In the genomic region with DNA sequence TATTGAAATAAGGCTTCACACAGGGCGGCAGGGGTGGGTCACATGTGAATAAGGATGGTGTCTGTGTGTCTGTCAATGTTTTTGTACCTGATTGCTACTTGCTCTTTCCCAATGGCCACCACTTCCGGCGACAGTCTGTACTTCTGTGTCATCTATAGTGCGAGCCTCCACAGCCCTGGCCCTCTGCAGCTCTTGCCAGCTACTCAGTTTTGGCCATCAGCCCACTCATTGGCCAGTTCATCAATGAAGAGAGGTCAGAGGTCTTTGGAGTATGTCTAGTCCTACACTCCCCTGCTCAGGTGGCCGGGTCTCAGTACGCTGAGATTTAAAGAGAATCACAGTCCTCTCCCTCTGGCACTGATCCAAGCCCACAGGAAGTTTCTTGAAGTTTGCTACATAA, we compare ENCODE assay signal across 25 mouse cellular contexts.
"Had no signal": no experiment of that assay in that cellular context is flagged by ENCODE, and none has a peak within 500 bp of the region (broad histone marks: within the 10 kb centered on the region; RNA-seq: fewer than 3 reads in every experiment).

No protein-coding gene starts in this region.

- H3K4me3 ChIP-seq: heart, embryonic 13.5 days; heart, embryonic 15.5 days; hindbrain, embryonic 13.5 days; hindbrain, embryonic 15.5 days; kidney, embryonic 15.5 days; limb, embryonic 13.5 days; limb, embryonic 15.5 days had no signal

- ATAC-seq: forebrain, postnatal 0 days; hindbrain, postnatal 0 days; intestine, embryonic 16.5 days had no signal

- H3K9me3 ChIP-seq: heart, embryonic 13.5 days; heart, embryonic 15.5 days; hindbrain, embryonic 13.5 days; hindbrain, embryonic 15.5 days; kidney, embryonic 15.5 days; limb, embryonic 13.5 days; limb, embryonic 15.5 days had no signal

- H3K27ac ChIP-seq: heart, embryonic 13.5 days; heart, embryonic 15.5 days; hindbrain, embryonic 13.5 days; hindbrain, embryonic 15.5 days; hindbrain, postnatal 0 days; kidney, embryonic 15.5 days; kidney, postnatal 0 days; limb, embryonic 13.5 days; limb, embryonic 15.5 days had no signal

- H3K4me2 ChIP-seq: heart, embryonic 11.5 days; heart, embryonic 13.5 days; heart, embryonic 15.5 days; hindbrain, embryonic 13.5 days; hindbrain, embryonic 15.5 days; kidney, embryonic 15.5 days; limb, embryonic 13.5 days; limb, embryonic 15.5 days had no signal

- DNase-seq: forebrain, postnatal 0 days; gastrocnemius, postnatal 14 days; gastrocnemius, postnatal 36 days; heart, adult 18-20 months; heart, postnatal 14 days; heart, postnatal 36 days; kidney, adult 11 months; kidney, adult 2 months; kidney, adult 9 months; kidney, postnatal 14 days; kidney, postnatal 36 days; layer of hippocampus, adult 9-11 months; layer of hippocampus, postnatal 36 days; left cerebral cortex, postnatal 4 days had no signal

- H3K9ac ChIP-seq: forebrain, postnatal 0 days; heart, embryonic 13.5 days; heart, embryonic 15.5 days; hindbrain, embryonic 13.5 days; hindbrain, embryonic 15.5 days; kidney, embryonic 15.5 days; limb, embryonic 13.5 days; limb, embryonic 15.5 days had no signal

- H3K36me3 ChIP-seq: heart, embryonic 13.5 days; heart, embryonic 15.5 days; hindbrain, embryonic 13.5 days; hindbrain, embryonic 15.5 days; kidney, embryonic 15.5 days; limb, embryonic 13.5 days; limb, embryonic 15.5 days had no signal

- H3K4me1 ChIP-seq: heart, embryonic 15.5 days; hindbrain, embryonic 13.5 days had no signal

- H3K27me3 ChIP-seq: heart, embryonic 13.5 days; heart, embryonic 15.5 days; hindbrain, embryonic 13.5 days; hindbrain, embryonic 15.5 days; limb, embryonic 13.5 days; limb, embryonic 15.5 days had no signal
